Mouse (Mus musculus): ENCODE results near the gene Anxa1. TPM values are rescaled to one million over a fixed set of nuclear protein-coding genes. Genes with fewer than 3 reads are reported as not detected.

Gene Anxa1
- polyA plus RNA-seq, 1 experiment from 2014 or later = 4.0 TPM

- no peaks in the 10 kb centered on the region for H3K9me3 ChIP-seq
- H3K27me3 ChIP-seq = no peaks in the 10 kb centered on the region
- no peak overlapping the region for H3K4me3 ChIP-seq
- H3K27ac ChIP-seq (replicated peaks) = no peak overlapping the region
- no peak overlapping the region for H3K4me2 ChIP-seq
- H3K4me1 ChIP-seq (replicated peaks) = no peaks in the 10 kb centered on the region
- 79% methylated on average over 2 of the region's 2 CpGs for WGBS
- no peak overlapping the region for H3K9ac ChIP-seq
- no peaks in the 10 kb centered on the region for H3K36me3 ChIP-seq
- ATAC-seq (ENCODE audit: low read depth) = no peak
Observed at GRCm38 (mm10) chr19:20365364-20365763, 25.4 kb downstream of the Anxa1 start.

- H3K27me3 ChIP-seq = no peaks in the 10 kb centered on the region
- H3K4me2 ChIP-seq = no peak overlapping the region
- no peak overlapping the region for H3K4me3 ChIP-seq
- H3K4me1 ChIP-seq (replicated peaks) = no peaks in the 10 kb centered on the region
- 86% methylated on average over 13 of the region's 13 CpGs for WGBS
- no peaks in the 10 kb centered on the region for H3K36me3 ChIP-seq
- no peak for ATAC-seq (ENCODE audit: low read depth)
- no peaks in the 10 kb centered on the region for H3K9me3 ChIP-seq
- no peak overlapping the region for H3K27ac ChIP-seq (replicated peaks)
- H3K9ac ChIP-seq = no peak overlapping the region
Observed at GRCm38 (mm10) chr19:20364931-20365330, 25.8 kb downstream of the Anxa1 start.

- Histone ChIP-seq H3K4me3 (no peak overlapping the region), H3K27me3 (no peaks in the 10 kb centered on the region), H3K36me3 (no peaks in the 10 kb centered on the region), H3K9ac (no peak overlapping the region), H3K4me1 (replicated peaks) (no peaks in the 10 kb centered on the region), H3K4me2 (no peak overlapping the region), H3K9me3 (no peaks in the 10 kb centered on the region), H3K27ac (replicated peaks) (no peak overlapping the region)
- 73% methylated on average over 10 of the region's 10 CpGs for WGBS
- no peak for ATAC-seq (ENCODE audit: low read depth)
Observed at GRCm38 (mm10) chr19:20363221-20363620, 27.5 kb downstream of the Anxa1 start.

GRCm38 (mm10) chr19:20361917-20362577 is 28.7 kb downstream of the Anxa1 start:
- Histone ChIP-seq H3K4me1 (replicated peaks) (no peaks in the 10 kb centered on the region), H3K36me3 (no peaks in the 10 kb centered on the region), H3K9me3 (no peaks in the 10 kb centered on the region), H3K4me3 (no peak overlapping the region), H3K27me3 (no peaks in the 10 kb centered on the region), H3K27ac (replicated peaks) (no peak overlapping the region), H3K9ac (no peak overlapping the region), H3K4me2 (no peak overlapping the region)
- peak; percentile 79; the same call in 1 of the 2 replicates for ATAC-seq (ENCODE audit: low read depth)
- WGBS = 49% methylated on average over 2 of the region's 2 CpGs

- Histone ChIP-seq H3K4me3 (no peak overlapping the region), H3K27ac (replicated peaks) (no peak overlapping the region), H3K9ac (no peak overlapping the region), H3K9me3 (no peaks in the 10 kb centered on the region), H3K4me1 (replicated peaks) (no peaks in the 10 kb centered on the region), H3K4me2 (no peak overlapping the region), H3K36me3 (no peaks in the 10 kb centered on the region), H3K27me3 (no peaks in the 10 kb centered on the region)
- WGBS = 83% methylated on average over 5 of the region's 5 CpGs
- no peak for ATAC-seq (ENCODE audit: low read depth)
Observed at GRCm38 (mm10) chr19:20358679-20359078, 32.1 kb downstream of the Anxa1 start.

GRCm38 (mm10) chr19:20345317-20345917 is 45.3 kb downstream of the Anxa1 start:
- peak; percentile 83 for ATAC-seq (ENCODE audit: low read depth)
- WGBS = 12% methylated on average over 8 of the region's 8 CpGs
- Histone ChIP-seq H3K36me3 (no peaks in the 10 kb centered on the region), H3K27ac (replicated peaks) (no peak overlapping the region), H3K4me3 (no peak overlapping the region), H3K9ac (no peak overlapping the region), H3K4me2 (no peak overlapping the region), H3K4me1 (replicated peaks) (peaks cover 10% of the 10 kb centered on the region; the same call in 1 of the 2 replicates), H3K27me3 (no peaks in the 10 kb centered on the region), H3K9me3 (no peaks in the 10 kb centered on the region)

GRCm38 (mm10) chr19:20344511-20345316 is 46.0 kb downstream of the Anxa1 start:
- H3K9ac ChIP-seq = no peak overlapping the region
- peak overlapping the region; percentile 28; the same call in 1 of the 2 replicates for H3K27ac ChIP-seq (replicated peaks)
- H3K4me2 ChIP-seq = peak overlapping the region; percentile 20
- 0 out of 2 replicates have a peak, but pooled peaks cover 7% of the 10 kb centered on the region for H3K9me3 ChIP-seq
- H3K4me1 ChIP-seq (replicated peaks) = peaks cover 10% of the 10 kb centered on the region; the same call in 1 of the 2 replicates
- no peaks in the 10 kb centered on the region for H3K36me3 ChIP-seq
- no peak overlapping the region for H3K4me3 ChIP-seq
- WGBS = 42% methylated on average over 11 of the region's 11 CpGs
- peak; percentile 91 for ATAC-seq (ENCODE audit: low read depth)
- no peaks in the 10 kb centered on the region for H3K27me3 ChIP-seq

- Histone ChIP-seq H3K36me3 (no peaks in the 10 kb centered on the region), H3K4me3 (no peak overlapping the region), H3K27ac (replicated peaks) (no peak overlapping the region), H3K27me3 (no peaks in the 10 kb centered on the region), H3K9me3 (0 out of 2 replicates have a peak, but pooled peaks cover 7% of the 10 kb centered on the region), H3K4me2 (peak overlapping the region; percentile 20), H3K4me1 (replicated peaks) (peaks cover 10% of the 10 kb centered on the region; the same call in 1 of the 2 replicates), H3K9ac (no peak overlapping the region)
- 74% methylated on average over 10 of the region's 10 CpGs for WGBS
- ATAC-seq (ENCODE audit: low read depth) = no peak; the same call in 1 of the 2 replicates
Observed at GRCm38 (mm10) chr19:20344052-20344451, 46.7 kb downstream of the Anxa1 start.

Other genes starting within 250 kb of the Anxa1 start
- gene Aldh1a1, start 101.8 kb upstream of the Anxa1 start, polyA plus RNA-seq (2015; fragmentation: Nextera tagmentation; extraction: Ambion mirVana) = 0.57 and 1.0 TPM in 2 replicates